Mouse (Mus musculus): Measurements from ENCODE around the gene Cd44.

GRCm38 (mm10) chr2:102886306-102886935 is 15.0 kb downstream of the Cd44 start:
- TF ChIP-seq CTCF (IDR thresholded peaks at IDR 0.05; ENCODE audit: borderline replicate concordance, control insufficient read depth, extremely low read depth, insufficient read depth, low read length, poor library complexity) (no peak), POLR2A (IDR thresholded peaks at IDR 0.05; ENCODE audit: control insufficient read depth, extremely low read depth, insufficient read depth, low read length, poor library complexity) (no peak)

All from thymus, adult 2 months (tissue).